Mouse (Mus musculus) heart, adult 2 months (tissue): ENCODE data around the gene Ugp2. TPM values are rescaled to one million over a fixed set of nuclear protein-coding genes. Genes with fewer than 3 reads are reported as not detected.

Source experiments
- DNase-seq, 2 experiments: peaks; one replicate each; pipeline ENCODE4 v3.0.0; 2021
- H3K27ac ChIP-seq: fragments of 200-600 bp; 2 replicates; pipeline ENCODE4 v1.8.1; 2022
- H3K27me3 ChIP-seq: fragments of 200-500 bp; 2 replicates; pipeline ENCODE4 v1.6.1; 2012; ENCODE audit warnings: mild to moderate bottlenecking, low read length, inconsistent platforms, mixed read lengths; ENCODE audit not compliant: control insufficient read depth, insufficient read depth
- H3K36me3 ChIP-seq: fragments of 200-500 bp; 2 replicates; pipeline ENCODE4 v1.6.1; 2012; ENCODE audit warnings: low read length, inconsistent platforms; ENCODE audit not compliant: control insufficient read depth, insufficient read depth
- H3K4me1 ChIP-seq: fragments of 200-500 bp; 2 replicates; pipeline ENCODE4 v1.6.1; 2011; ENCODE audit warnings: low read length; ENCODE audit not compliant: control insufficient read depth, insufficient read depth
- H3K4me3 ChIP-seq: fragments of 200-600 bp; 2 replicates; pipeline ENCODE4 v1.8.1; 2022
- H3K79me2 ChIP-seq: fragments of 200-500 bp; replicated peaks from 2 replicates; pipeline ENCODE4 v1.6.1; 2012; ENCODE audit warnings: mild to moderate bottlenecking, inconsistent platforms, low read length, moderate library complexity, mixed read lengths; ENCODE audit not compliant: control insufficient read depth, insufficient read depth
- H3K9ac ChIP-seq: fragments of 200-500 bp; 2 replicates; pipeline ENCODE4 v1.6.1; 2012; ENCODE audit warnings: low read depth, mild to moderate bottlenecking, control low read depth, inconsistent platforms, low read length, mixed read lengths
- CTCF ChIP-seq: fragments of 200-600 bp; IDR thresholded peaks from 2 replicates; pipeline ENCODE4 v1.8.1; 2022; ENCODE audit warnings: antibody characterized with exemption, mild to moderate bottlenecking, moderate library complexity
- EP300 ChIP-seq: fragments of 200-500 bp; IDR thresholded peaks from 2 replicates; pipeline ENCODE4 v1.6.1; 2011; ENCODE audit warnings: low read depth, low read length, control low read depth; ENCODE audit not compliant: insufficient read depth
- POLR2A ChIP-seq: fragments of 200-500 bp; IDR thresholded peaks from 2 replicates; pipeline ENCODE4 v1.6.1; 2011; ENCODE audit warnings: mild to moderate bottlenecking, low read depth, low read length, control low read depth; ENCODE audit not compliant: insufficient read depth
- WGBS: fragments of 180-500 bp; shearing (Covaris S2); methylation state at CpG from one replicate; pipeline ENCODE4 v1.1.7; 2018; 5-methylcytosine and 5-hydroxymethylcytosine counted together
- intact Hi-C: fragments of 180-260 bp; cut with DNase I; formaldehyde crosslinking; loops from one replicate; pipeline ENCODE4 v1.15.1; 2025
- polyA plus RNA-seq: library from polyadenylated mRNA; depleted of rRNA; stranded (reverse); fragments of >200 nt; gene quantifications from 2 replicates; pipeline ENCODE4 v1.2.3, GENCODE M21; 2012
- total RNA-seq, 2 experiments: library from RNA; stranded (reverse); gene quantifications; 2 replicates each; pipeline ENCODE4 v1.2.3; 2021

The Ugp2 gene
- total and polyA plus RNA-seq, 3 experiments = 34.0 to 235 (median 214) TPM

GRCm38 (mm10) chr11:21402481-21403254, 31.7 kb upstream of the Ugp2 start:
- TF ChIP-seq CTCF = no peak
- no peak for TF ChIP-seq POLR2A
- TF ChIP-seq EP300 = no peak
- no peak for DNase-seq
- Histone ChIP-seq H3K27me3 (no peaks in the 10 kb centered on the region), H3K36me3 (no peaks in the 10 kb centered on the region), H3K27ac (no peak overlapping the region), H3K9ac (no peak overlapping the region), H3K79me2 (no peaks in the 10 kb centered on the region), H3K4me1 (no peaks in the 10 kb centered on the region; the same call in none of the 2 replicates), H3K4me3 (no peak overlapping the region)
- WGBS = 55% methylated on average over 5 of the region's 5 CpGs
- intact Hi-C loops = no loop called here

- Histone ChIP-seq H3K79me2 (no peaks in the 10 kb centered on the region), H3K4me3 (no peak overlapping the region), H3K27me3 (no peaks in the 10 kb centered on the region), H3K27ac (no peak overlapping the region), H3K4me1 (no peaks in the 10 kb centered on the region; the same call in none of the 2 replicates), H3K9ac (no peak overlapping the region), H3K36me3 (no peaks in the 10 kb centered on the region)
- DNase-seq = no peak
- WGBS = 93% methylated on average over 2 of the region's 2 CpGs
- intact Hi-C loops = no loop called here
- TF ChIP-seq POLR2A (no peak), EP300 (no peak), CTCF (no peak)
These were observed 30.2 kb upstream of the Ugp2 start for GRCm38 (mm10) chr11:21401248-21401647.

GRCm38 (mm10) chr11:21399186-21399681, 28.2 kb upstream of the Ugp2 start:
- Histone ChIP-seq H3K27me3 (no peaks in the 10 kb centered on the region), H3K4me1 (no peaks in the 10 kb centered on the region; the same call in none of the 2 replicates), H3K4me3 (no peak overlapping the region), H3K27ac (peak overlapping the region; percentile 66), H3K9ac (no peak overlapping the region), H3K36me3 (no peaks in the 10 kb centered on the region), H3K79me2 (no peaks in the 10 kb centered on the region)
- WGBS = 35% methylated on average over 5 of the region's 5 CpGs
- DNase-seq = peak; percentile 29 to 50
- intact Hi-C loops = loop anchor here (2.0 kb wide), 1 partner anchor 28 kb away; the partner anchor contains the start of gene Ugp2
- TF ChIP-seq CTCF = no peak
- no peak for TF ChIP-seq POLR2A
- TF ChIP-seq EP300 = no peak

- no peaks in the 10 kb centered on the region for H3K36me3 ChIP-seq
- no peaks in the 10 kb centered on the region for H3K27me3 ChIP-seq
- H3K27ac ChIP-seq = peak overlapping the region; percentile 66
- no peak for TF ChIP-seq CTCF
- peak; percentile 82; the same call in 1 of the 2 replicates for TF ChIP-seq EP300
- no peak for TF ChIP-seq POLR2A
- H3K9ac ChIP-seq = no peak overlapping the region
- intact Hi-C loops = loop anchor here (2.0 kb wide), 1 partner anchor 28 kb away; the partner anchor contains the start of gene Ugp2
- H3K4me3 ChIP-seq = no peak overlapping the region
- 44% methylated on average over 7 of the region's 7 CpGs for WGBS
- H3K4me1 ChIP-seq = no peaks in the 10 kb centered on the region; the same call in none of the 2 replicates
- no peaks in the 10 kb centered on the region for H3K79me2 ChIP-seq
- peak; percentile 47 to 70 for DNase-seq
These were observed 27.5 kb upstream of the Ugp2 start for GRCm38 (mm10) chr11:21398464-21398863.

- Histone ChIP-seq H3K4me1 (no peaks in the 10 kb centered on the region), H3K36me3 (no peaks in the 10 kb centered on the region), H3K27ac (no peak overlapping the region), H3K79me2 (no peaks in the 10 kb centered on the region), H3K4me3 (no peak overlapping the region), H3K9ac (no peak overlapping the region), H3K27me3 (no peaks in the 10 kb centered on the region)
- peak in 1 of 2 experiments; percentile 8 for DNase-seq
- TF ChIP-seq EP300 (no peak), POLR2A (no peak), CTCF (no peak)
- WGBS = 38% methylated on average over 4 of the region's 4 CpGs
- intact Hi-C loops = no loop called here
These were observed 15.8 kb upstream of the Ugp2 start for GRCm38 (mm10) chr11:21386790-21387189.

GRCm38 (mm10) chr11:21374096-21374495, 3.1 kb upstream of the Ugp2 start:
- Histone ChIP-seq H3K9ac (no peak overlapping the region), H3K27me3 (no peaks in the 10 kb centered on the region), H3K36me3 (no peaks in the 10 kb centered on the region; the same call in 1 of the 2 replicates), H3K27ac (no peak overlapping the region), H3K79me2 (no peaks in the 10 kb centered on the region), H3K4me1 (peaks cover 3% of the 10 kb centered on the region; the same call in 1 of the 2 replicates), H3K4me3 (no peak overlapping the region)
- intact Hi-C loops = loop anchor here (5.0 kb wide), 1 partner anchor 137 kb away; the partner anchor contains the start of gene Vps54
- TF ChIP-seq EP300 = no peak
- no peak for TF ChIP-seq POLR2A
- no peak for TF ChIP-seq CTCF
- no peak for DNase-seq
- WGBS = 74% methylated on average over 3 of the region's 3 CpGs
